In genomic region chr9:105827076-105827647, GRCm38 (mm10) we compare ENCODE assay signal across 15 mouse cellular contexts. TPM values are rescaled to one million over a fixed set of nuclear protein-coding genes. Genes with fewer than 3 reads are reported as not detected.
DNase-seq lines count a peak whose midpoint lies in the region; ATAC-seq and TF ChIP-seq lines count a peak whose summit lies in the region.
"Had no signal": no experiment of that assay in that cellular context is flagged by ENCODE, and none has a peak within 500 bp of the region (broad histone marks: within the 10 kb centered on the region; RNA-seq: fewer than 3 reads in every experiment).

No protein-coding gene starts in this region.

- 0 out of 2 replicates have a peak overlapping the region, but pooled peaks have one; percentile 7 for H3K9ac ChIP-seq in limb, embryonic 14.5 days (ENCODE audit: low read depth, low read length, severe bottlenecking)
- no peak overlapping the region for H3K9ac ChIP-seq in heart, adult 2 months (ENCODE audit: low read depth, low read length)
- H3K9ac ChIP-seq: hindbrain, embryonic 14.5 days; liver, postnatal 0 days had no signal

- no peak overlapping the region for H3K4me3 ChIP-seq in limb, embryonic 14.5 days (replicated peaks; ENCODE audit: low read length)
- no peak overlapping the region for H3K4me3 ChIP-seq in limb, embryonic 10.5 days
- H3K4me3 ChIP-seq in heart, adult 2 months = no peak overlapping the region
- H3K4me3 ChIP-seq in midbrain, embryonic 10.5 days = no peak overlapping the region
- H3K4me3 ChIP-seq: erythroblast, embryonic 14.5 days; midbrain, embryonic 12.5 days had no signal

- no peaks in the 10 kb centered on the region for H3K9me3 ChIP-seq in limb, embryonic 14.5 days (ENCODE audit: control insufficient read depth, low read length)
- no peaks in the 10 kb centered on the region for H3K9me3 ChIP-seq in limb, embryonic 10.5 days (replicated peaks)
- H3K9me3 ChIP-seq in midbrain, embryonic 10.5 days (replicated peaks) = no peaks in the 10 kb centered on the region
- H3K9me3 ChIP-seq: midbrain, embryonic 12.5 days had no signal

- no peak for TF ChIP-seq EP300 in heart, adult 2 months (IDR thresholded peaks at IDR 0.05; ENCODE audit: insufficient read depth, low read depth, low read length)

- no peaks in the 10 kb centered on the region for H3K36me3 ChIP-seq in limb, embryonic 14.5 days (ENCODE audit: control insufficient read depth, insufficient read depth, low read length)
- no peaks in the 10 kb centered on the region for H3K36me3 ChIP-seq in limb, embryonic 10.5 days
- H3K36me3 ChIP-seq in heart, adult 2 months (ENCODE audit: control insufficient read depth, insufficient read depth, low read length) = no peaks in the 10 kb centered on the region
- H3K36me3 ChIP-seq in midbrain, embryonic 10.5 days = no peaks in the 10 kb centered on the region
- H3K36me3 ChIP-seq: midbrain, embryonic 12.5 days had no signal

- H3K27me3 ChIP-seq in limb, embryonic 14.5 days (ENCODE audit: control insufficient read depth, insufficient read depth, low read length) = no peaks in the 10 kb centered on the region
- peaks cover 23% of the 10 kb centered on the region for H3K27me3 ChIP-seq in limb, embryonic 10.5 days (ENCODE audit: low read depth, poor library complexity, severe bottlenecking)
- H3K27me3 ChIP-seq in heart, adult 2 months (ENCODE audit: control insufficient read depth, insufficient read depth, low read length) = no peaks in the 10 kb centered on the region
- H3K27me3 ChIP-seq in midbrain, embryonic 10.5 days (ENCODE audit: low read depth, poor library complexity, severe bottlenecking) = peaks cover 15% of the 10 kb centered on the region

- H3K79me2 ChIP-seq in heart, adult 2 months (replicated peaks; ENCODE audit: control insufficient read depth, insufficient read depth, low read length) = no peaks in the 10 kb centered on the region

- WGBS in limb, embryonic 14.5 days = 43% methylated on average over 8 of the region's 8 CpGs
- 77% methylated on average over 8 of the region's 8 CpGs for WGBS in limb, embryonic 10.5 days
- WGBS in heart, adult 2 months = 40% methylated on average over 8 of the region's 8 CpGs
- WGBS in midbrain, embryonic 10.5 days = 79% methylated on average over 8 of the region's 8 CpGs

- peaks cover 10% of the 10 kb centered on the region; the same call in 1 of the 2 replicates for H3K4me1 ChIP-seq in limb, embryonic 14.5 days (ENCODE audit: control insufficient read depth, insufficient read depth, low read length)
- H3K4me1 ChIP-seq in limb, embryonic 10.5 days = peaks cover 7% of the 10 kb centered on the region
- no peaks in the 10 kb centered on the region for H3K4me1 ChIP-seq in heart, adult 2 months (ENCODE audit: control insufficient read depth, insufficient read depth, low read length)
- H3K4me1 ChIP-seq in midbrain, embryonic 10.5 days = peaks cover 8% of the 10 kb centered on the region

- intact Hi-C loops in heart, adult 2 months (cut with DNase I) = no loop called here
- intact Hi-C loops in heart, postnatal 25 days (cut with DNase I) = no loop called here

- DNase-seq in limb, embryonic 14.5 days (ENCODE audit: low spot score) = peak; percentile 37
- DNase-seq in limb, embryonic 10.5 days (ENCODE audit: low spot score) = no peak
- peak; percentile 17 to 29 for DNase-seq in gastrocnemius, adult 8-10 months (ENCODE audit: low spot score in 2 of 2)
- peak; percentile 55 to 56 for DNase-seq in heart, adult 2 months
- peak; percentile 12 for DNase-seq in heart, postnatal 25 days (ENCODE audit: low spot score)
- no peak for DNase-seq in embryo, embryonic 10.5 days (ENCODE audit: low spot score)
- DNase-seq in midbrain, embryonic 10.5 days (ENCODE audit: low spot score) = no peak
- DNase-seq: adrenal gland, adult 2 months; liver, postnatal 0 days; retina, postnatal 1 day had no signal

- H3K4me2 ChIP-seq in limb, embryonic 14.5 days (replicated peaks; ENCODE audit: low read depth, low read length, severe bottlenecking) = 0 out of 2 replicates have a peak overlapping the region, but pooled peaks have one; percentile 10

- no peak overlapping the region for H3K27ac ChIP-seq in limb, embryonic 14.5 days (replicated peaks; ENCODE audit: low read depth, low read length)
- no peak overlapping the region for H3K27ac ChIP-seq in limb, embryonic 10.5 days
- H3K27ac ChIP-seq in heart, adult 2 months = no peak overlapping the region
- H3K27ac ChIP-seq in midbrain, embryonic 10.5 days (replicated peaks) = no peak overlapping the region
- H3K27ac ChIP-seq: hindbrain, embryonic 14.5 days; midbrain, embryonic 12.5 days had no signal

- TF ChIP-seq CTCF in heart, adult 2 months (IDR thresholded peaks at IDR 0.05) = no peak

- no peak for TF ChIP-seq POLR2A in limb, embryonic 14.5 days (IDR thresholded peaks at IDR 0.05; ENCODE audit: borderline replicate concordance, extremely low read depth, insufficient read depth, insufficient read length)
- TF ChIP-seq POLR2A in heart, adult 2 months (IDR thresholded peaks at IDR 0.05; ENCODE audit: insufficient read depth, low read depth, low read length) = no peak

- no peak for ATAC-seq in limb, embryonic 14.5 days (ENCODE audit: low FRiP score, low read depth)
- no peak for ATAC-seq in erythroid progenitor cell, adult 5-6 weeks (replicated peaks; ENCODE audit: low FRiP score, poor library complexity, severe bottlenecking)
- ATAC-seq: liver, postnatal 0 days had no signal

RNA-seq across cellular contexts. Expression of gene Col6a6, which starts 0.8 kb away (rescaled TPM):
- polyA plus RNA-seq in limb, embryonic 14.5 days (2012; rRNA removed) = 9.4 and 11.5 TPM in 2 replicates
- polyA plus RNA-seq in limb, embryonic 14.5 days (2014; fragmentation: Nextera tagmentation; extraction: Ambion mirVana) = 7.0 and 7.2 TPM in 2 replicates
- polyA plus RNA-seq in limb, embryonic 10.5 days (2016; fragmentation: Nextera tagmentation; extraction: Ambion mirVana) = 0.05 and 0.06 TPM in 2 replicates
- total RNA-seq in gastrocnemius, adult 8-10 months (2022) = 1 to 10 TPM in 3 of 4 experiments, under 1 TPM in 1; 0.46 to 2.1 (median 1.2) TPM
- total RNA-seq in heart, adult 2 months (2021) = 1 to 10 TPM; 2.5 to 3.5 TPM
- polyA plus RNA-seq in heart, adult 2 months (2012; rRNA removed) = 1.5 and 2.3 TPM in 2 replicates
- 1 to 10 TPM; 4.5 to 4.6 TPM for total RNA-seq in heart, postnatal 25 days (2021)
- polyA plus RNA-seq in midbrain, embryonic 10.5 days (2016; fragmentation: Nextera tagmentation; extraction: Ambion mirVana) = 0.02 and 0.14 TPM in 2 replicates
- total RNA-seq in erythroid progenitor cell, adult 5-6 weeks (2015; ENCODE audit: low replicate concordance) = not detected in 2 replicates
- total RNA-seq in erythroid progenitor cell, adult 5-6 weeks (2017; ENCODE audit: low replicate concordance) = not detected in 2 replicates
- total RNA-seq: CH12.LX had no signal

Comparison
In these comparisons a context has a peak if more than half of its experiments do, and no peak if none do; other contexts are left out.
1. DNase-seq: peak in limb, embryonic 14.5 days (single experiment), gastrocnemius, adult 8-10 months (2 of 2), heart, adult 2 months (2 of 2) and heart, postnatal 25 days (single experiment); none in limb, embryonic 10.5 days (single experiment), embryo, embryonic 10.5 days (single experiment) and midbrain, embryonic 10.5 days (single experiment).